Mouse (Mus musculus): Measurements from ENCODE around the gene Kat7.

DNA sequence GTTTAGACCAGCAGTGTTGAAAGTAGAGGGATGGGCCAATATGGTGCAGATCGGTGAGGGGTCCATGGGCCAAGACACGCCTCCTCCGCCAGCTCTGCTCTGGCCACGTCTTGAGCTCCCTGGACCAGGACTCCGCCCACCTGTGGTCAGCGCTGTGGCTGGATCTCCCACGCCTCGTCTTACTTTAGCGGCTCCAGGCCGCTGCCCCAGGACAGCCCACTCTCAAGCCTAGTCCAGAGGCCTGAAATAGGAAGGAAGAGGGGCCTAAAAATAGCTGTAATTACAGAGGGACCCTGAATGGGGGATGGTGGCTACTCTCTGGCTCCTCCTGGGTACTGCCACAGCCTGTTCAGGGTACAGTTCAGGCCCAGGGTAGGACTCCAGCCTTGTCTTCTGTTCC lies 59.9 kb downstream of the Kat7 start:
- TF ChIP-seq CTCF (IDR thresholded peaks at IDR 0.05; ENCODE audit: low read depth) (no peak), EP300 (optimal IDR thresholded peaks at IDR 0.05) (no peak)

All from stomach, postnatal 0 days (tissue).